Mouse (Mus musculus) left cerebral cortex, adult 9 months (tissue): ENCODE results near the gene Lekr1.
"Not testable (repeated sequence)": the region's sequence is repeated elsewhere in the genome, so short reads cannot be mapped to it uniquely, and the experiment has no call there.

ENCODE experiments used
- DNase-seq, 2 experiments: peaks; one replicate each; pipeline ENCODE4 v3.0.0; 2022; ENCODE audit warnings: low spot score in 2 of 2

Lekr1 gene

DNA sequence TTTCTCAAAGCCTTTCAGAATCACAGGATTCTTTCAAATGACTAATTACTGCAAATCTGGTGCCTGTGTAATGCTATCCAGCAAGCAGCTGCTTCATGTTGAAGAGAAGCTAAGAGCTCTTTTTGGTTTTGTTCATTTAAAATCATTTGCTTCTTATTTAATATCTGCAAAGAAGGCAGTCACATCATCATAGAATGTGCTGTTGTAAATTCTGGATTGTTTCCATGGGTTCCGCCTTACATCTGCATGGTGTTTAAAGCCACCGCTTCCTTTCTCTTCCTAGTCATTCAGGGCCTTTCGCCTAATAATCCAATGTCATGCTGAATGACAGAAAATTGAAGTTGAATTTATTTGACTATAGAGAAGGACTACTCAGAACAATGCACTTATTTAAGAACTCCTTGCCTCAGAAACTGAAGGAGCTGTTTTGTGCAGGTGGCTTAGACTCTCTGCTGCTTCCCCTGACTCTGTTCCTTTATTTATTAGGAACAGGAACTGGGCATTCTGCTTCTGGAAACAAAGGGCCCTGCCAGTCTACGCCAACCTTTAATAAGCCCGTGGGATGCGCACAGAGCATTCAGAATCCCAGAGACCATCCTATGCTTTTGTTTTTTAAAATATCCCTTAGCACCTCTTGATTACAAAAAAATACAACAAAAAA, 101.3 kb downstream of the Lekr1 start:
- DNase-seq = no peak

DNA sequence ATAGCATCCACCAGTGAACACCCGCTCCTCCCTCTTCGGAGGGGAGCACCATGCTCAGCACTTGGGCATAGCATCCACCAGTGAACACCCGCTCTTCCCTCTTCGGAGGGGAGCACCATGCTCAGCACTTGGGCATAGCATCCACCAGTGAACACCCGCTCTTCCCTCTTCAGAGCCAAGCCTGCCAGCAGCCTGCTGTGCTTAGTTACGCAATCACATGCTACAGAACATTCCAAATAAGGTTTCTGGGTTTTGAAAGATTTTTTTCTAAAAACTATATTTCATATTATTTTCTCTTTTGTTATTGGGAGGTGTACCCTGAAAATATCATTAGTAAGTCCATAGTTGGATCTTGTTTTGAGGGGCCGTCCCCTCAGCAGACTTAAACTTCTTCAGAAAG, 103.6 kb downstream of the Lekr1 start:
- not testable (repeated sequence) for DNase-seq

DNA sequence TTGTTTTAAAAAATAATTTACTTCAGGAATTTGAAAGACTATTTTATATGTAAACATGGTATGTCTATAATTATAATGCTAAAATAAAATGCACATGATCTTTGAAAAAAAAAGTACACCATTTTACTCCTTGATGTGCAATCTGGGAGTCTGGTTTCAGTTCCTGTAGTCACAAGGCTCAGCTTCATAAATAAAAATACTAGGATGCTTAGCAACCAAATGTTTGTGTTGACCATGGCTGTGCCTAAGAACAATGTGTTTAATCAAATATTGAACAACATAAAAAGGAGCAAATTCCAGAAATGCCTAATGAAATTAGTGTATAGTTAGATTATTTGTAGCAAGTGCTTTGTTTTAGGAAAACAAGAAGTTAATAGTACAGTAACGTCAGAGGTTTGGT, 107.9 kb downstream of the Lekr1 start:
- no peak for DNase-seq

DNA sequence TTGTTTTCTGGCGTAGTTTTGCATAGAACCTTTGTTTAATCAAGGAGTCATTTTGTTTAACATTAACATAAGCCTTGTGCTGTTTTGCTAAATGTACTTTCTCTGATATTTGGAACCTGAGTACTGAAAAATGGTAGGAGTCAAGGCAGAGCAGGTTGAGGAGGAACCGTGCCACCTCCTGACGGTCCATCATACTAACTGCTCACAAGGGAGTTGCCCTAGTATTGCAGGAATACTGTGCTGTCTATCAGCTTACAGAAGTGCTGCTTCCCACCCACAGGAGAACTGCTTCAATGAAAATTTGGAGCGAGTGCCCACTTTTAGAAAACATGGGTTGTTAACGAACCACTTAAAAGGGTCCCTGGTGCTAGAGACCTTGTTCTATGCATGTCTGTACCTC, 109.1 kb downstream of the Lekr1 start:
- DNase-seq = no peak

DNA sequence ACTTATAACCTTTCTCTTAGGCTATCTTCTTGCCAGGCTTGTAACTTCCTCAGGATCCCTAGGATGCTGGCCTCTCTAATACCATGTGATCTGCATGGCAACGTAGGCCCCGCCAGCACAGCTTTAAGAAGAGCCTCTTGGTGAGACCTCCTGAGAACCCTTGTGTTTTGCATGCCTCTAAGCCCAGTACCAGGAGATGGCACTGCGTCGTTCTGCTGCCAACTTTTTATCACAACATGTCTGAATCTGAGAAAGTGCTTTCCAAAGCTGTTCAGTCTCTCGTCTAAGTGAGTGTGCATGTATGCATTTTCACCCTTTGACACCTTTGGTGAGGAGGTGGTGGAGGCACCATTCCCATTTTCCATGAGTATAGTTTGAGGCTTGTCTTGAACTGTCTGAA, 116.2 kb downstream of the Lekr1 start:
- no peak for DNase-seq

DNA sequence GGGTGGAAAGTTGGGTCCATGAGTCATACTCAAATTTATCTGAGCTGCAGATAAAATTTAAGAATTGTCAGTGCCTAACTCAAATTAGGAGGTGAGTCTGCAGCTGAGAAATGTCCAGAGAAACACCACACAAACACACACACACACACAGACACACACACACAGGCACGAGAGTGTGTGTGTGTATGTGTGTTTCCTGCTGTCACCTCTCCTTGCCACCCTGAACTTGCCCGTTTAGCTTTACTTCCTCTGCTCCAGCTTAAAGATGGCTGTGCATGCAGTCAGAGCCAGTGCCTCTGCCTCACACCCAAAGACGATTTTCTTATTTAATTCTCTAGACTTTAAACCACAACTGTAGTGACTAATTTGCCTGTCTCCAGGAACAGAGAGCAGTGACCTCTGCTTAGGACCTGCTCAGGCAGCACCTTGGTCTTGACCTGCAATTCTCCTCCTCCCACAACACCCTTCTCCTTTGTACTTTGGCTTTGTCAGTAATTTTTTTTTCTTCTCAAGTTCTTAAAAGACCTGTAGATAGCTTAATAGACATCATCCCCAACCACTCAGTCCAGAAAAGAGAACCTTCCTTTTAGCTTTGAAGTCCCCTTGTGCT, 124.2 kb downstream of the Lekr1 start:
- no peak for DNase-seq

DNA sequence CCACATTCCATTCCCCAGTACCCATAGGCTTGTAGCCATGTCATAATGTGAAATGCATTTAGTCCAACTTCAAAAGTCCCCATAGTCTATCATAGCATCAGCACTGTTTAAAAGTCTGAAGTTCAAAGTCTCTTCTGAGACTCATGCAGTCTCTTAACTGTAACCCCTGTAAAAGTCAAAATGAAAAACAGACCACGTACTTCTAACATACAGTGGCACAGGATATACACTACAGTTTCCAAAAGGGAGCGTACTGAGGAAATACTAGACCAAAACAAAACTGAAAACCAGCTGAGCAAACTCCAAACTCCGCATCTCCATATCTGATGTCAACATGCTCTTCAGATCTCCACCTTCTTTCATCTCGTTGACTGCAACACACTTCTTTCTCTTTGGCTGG, 127.5 kb downstream of the Lekr1 start:
- DNase-seq = no peak

DNA sequence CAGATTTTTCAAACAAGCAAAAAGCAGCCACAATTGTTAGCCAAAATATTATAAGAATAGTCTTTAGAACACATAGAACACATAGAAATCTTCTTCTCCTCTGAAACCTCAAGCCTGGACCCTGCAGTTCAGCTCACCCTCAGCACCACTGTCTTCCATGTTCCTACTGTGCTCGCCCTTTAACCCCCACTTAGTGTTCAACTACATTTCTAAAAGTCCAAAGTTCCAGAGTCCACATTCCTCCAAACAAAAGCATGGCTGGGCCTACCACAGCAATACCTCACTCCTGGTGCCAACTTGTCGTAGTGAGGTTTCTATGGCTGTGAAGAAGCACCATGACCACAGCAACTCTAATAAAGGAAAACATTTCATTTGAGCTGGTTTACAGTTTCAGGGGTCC, 128.7 kb downstream of the Lekr1 start:
- DNase-seq = no peak

DNA sequence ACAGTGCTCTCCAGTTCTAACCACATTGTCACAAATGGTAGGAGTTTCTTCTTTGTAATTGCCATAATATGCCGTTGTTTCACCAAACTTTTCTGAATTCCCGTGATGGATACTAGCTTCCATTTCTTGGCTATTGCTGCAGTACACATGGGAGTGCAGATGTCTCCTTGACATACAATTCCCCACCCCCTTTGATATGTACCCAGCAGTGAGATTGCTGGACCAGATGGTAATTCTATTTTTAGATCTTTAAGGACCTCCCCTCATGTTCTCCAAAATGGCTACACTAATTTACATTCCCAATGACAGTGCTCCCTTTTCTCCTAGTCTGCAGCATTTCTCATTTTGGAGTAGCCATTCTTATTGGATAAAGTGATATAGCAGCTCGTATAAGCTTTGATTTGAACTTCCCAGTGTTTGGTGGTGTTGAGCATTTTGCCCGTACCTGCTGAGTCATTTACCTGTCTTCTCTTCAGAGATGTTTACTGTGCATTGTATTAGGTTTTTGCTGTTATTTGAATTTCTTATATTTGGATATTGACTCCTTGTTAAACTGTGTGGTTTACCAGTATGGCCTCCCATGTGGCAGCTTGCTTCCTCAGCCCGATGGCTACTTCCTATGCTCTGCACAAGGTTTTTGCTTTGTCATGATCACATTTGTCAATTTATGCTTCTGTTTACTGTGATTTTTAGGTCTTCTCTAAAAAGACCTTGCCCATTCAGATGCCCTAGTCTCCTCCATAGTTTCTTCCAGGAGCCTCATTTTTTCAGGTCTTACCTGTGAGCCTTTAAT, 131.5 kb downstream of the Lekr1 start:
- no peak for DNase-seq

DNA sequence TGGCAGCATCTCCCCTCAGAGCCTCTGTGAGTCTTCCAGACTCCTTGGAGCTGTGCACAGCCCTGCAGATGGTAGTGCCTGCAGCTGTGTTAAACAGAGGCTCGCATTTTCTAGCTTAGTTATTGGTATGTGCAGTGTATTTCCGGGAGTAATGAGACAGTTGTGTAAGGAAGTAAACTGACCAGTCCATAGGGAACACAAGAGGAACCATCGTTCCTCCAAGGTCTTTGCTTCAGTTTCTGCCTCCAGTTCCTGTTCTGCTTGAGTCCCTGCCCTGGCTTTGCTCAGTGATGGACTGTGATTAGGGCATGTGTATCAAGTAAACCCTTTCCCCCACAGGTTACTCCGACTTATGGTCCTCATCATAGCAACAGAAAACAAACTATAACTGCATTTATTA, 134.9 kb downstream of the Lekr1 start:
- DNase-seq = no peak

DNA sequence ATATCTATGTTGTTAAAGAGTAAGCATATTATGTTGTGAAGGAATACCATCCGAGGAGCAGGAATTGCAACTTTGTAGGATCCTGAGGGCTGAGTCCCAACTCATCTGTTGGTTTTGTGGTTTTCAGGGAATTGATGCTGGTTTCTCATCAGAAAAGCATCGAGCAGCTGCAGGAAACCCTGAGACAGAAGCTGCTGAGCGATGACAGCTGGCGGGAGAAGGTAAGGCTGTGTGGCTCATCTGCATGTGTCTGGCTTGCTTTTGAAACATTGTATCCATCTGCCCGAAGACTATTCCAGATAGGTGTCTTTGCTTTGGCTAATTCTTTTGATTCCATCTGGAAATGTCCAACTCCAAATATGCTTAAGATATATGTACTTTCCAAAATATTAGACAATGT, 136.2 kb downstream of the Lekr1 start:
- no peak for DNase-seq

DNA sequence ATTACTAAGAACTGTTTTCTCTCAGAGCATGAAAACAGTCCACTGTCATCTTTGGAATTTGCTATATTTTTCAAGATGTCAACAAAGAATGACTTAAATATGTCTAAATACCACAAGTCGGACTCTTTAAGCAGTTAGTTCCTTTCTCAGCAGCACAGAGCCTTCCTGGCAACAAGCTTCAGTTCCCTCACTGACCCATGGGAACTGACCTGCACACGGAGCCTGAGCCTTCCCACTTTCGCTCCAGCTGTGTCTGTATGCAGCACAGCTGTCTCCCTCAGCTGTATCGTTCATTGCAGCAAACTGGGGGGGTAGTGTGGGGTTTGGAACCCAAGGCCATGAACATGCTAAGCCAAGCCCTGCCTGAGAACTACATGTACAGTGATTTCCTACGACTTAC, 136.8 kb downstream of the Lekr1 start:
- no peak for DNase-seq

DNA sequence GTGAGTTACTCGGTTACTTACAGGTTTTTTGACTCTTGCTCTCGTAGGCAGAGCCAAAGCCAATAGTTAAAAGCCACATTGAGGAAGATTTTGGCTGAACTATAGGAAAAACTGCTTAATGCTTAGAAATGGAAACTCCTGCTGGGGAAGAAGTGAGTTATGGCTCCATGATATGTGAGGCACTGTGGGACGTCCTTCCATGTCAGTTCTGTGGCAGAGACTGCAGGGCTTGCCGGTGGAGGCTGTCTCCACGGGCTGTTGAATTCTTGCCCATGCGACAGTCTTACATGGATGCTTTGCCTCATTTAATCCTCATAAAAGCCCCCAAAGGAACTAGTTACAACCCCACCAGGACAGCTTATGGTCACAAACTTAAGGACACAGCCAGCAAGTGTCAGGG, 148.9 kb downstream of the Lekr1 start:
- no peak for DNase-seq

DNA sequence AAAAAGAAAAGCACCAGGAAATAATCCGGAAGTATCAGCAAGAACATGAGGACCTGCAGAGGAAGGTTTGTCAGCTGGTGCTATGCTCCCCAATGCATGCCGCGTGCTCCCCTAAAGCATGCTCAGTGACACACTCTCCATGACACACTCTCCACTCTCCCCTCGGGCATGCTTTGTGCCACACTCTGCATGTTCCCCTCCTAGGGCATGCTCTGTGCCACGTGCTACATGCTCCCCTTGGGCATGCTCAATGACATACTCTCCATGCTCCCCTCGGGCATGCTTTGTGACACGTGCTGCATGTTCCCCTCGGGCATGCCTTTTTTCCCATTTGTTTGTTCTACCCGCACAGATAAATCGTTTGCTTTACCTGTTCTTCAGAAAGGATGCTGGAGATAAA, 150.0 kb downstream of the Lekr1 start:
- DNase-seq = no peak

DNA sequence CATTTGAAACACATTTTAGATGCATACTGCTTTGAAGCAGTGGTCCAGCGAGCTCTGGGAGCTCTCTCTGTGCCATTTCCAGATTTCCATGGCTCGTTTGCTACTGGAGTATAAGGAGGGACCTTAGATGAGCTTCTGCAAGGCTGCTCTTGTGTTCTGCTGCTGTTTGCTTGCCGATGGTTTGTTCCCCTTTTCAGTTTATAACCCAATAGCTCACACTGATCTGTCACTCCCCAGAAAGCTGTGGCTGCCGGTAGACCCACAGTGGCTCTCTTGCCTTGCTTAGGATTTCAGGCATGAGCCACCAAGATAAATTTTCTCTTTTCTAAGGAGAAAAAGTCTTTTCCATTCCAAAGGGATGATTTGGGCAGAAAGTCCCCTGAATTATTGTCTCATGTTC, 152.6 kb downstream of the Lekr1 start:
- no peak for DNase-seq

DNA sequence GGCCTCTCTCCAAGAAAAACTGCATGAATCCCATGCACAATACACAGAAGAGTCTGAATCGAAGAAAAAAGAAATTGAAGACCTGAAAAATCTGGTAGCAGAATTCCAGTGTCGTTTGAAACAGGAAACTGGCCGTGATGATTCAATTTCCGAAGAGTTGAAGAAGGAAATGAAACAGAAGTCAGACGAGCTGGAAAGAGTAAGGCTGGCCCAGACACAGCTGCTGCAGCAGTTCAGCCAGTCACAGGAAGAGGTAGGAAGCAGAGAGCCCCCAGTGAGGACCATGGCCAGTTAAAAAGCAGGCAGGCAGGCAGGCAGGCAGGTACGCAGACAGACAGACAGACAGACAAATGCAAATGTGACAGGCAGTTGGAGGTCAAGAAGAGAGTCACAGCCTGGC, 153.8 kb downstream of the Lekr1 start:
- no peak for DNase-seq

DNA sequence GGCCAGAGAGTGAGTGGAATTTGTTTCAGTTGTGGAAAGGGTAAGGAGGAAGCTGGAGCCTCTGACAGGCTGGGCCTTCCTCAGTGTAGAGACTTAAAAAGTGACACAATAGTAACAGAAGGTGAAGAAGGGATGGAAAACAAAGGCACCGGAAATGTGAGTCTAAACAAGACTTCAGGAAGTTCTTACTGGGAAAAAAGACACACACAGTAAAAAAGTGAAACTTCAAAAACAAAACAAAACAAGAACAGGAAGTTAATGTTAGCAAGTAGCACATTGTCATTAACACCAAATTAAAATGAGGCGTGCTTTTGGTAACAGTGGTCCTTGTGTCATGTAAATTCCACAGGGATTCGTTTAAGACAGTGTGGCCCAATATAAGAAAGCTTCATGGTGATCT, 158.9 kb downstream of the Lekr1 start:
- DNase-seq = no peak

DNA sequence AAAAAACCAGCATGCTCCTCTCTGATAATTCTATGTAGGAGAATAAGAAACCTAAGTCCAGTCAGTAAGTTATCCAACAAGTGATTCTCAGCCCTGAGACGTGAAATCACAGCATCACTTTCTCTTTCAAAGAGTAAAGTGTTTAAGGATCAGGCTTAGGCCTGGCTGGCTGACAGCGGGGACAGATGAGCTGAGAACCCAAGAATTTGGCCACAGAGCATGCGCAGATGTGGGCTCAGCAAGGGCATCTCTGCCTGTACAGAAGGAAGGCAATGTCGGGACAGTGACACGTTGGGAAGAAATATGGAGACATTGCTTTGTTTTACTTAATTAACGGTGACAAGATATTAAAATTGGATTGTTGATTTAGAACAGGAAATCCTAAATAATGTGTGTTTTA, 160.7 kb downstream of the Lekr1 start:
- DNase-seq = no peak

DNA sequence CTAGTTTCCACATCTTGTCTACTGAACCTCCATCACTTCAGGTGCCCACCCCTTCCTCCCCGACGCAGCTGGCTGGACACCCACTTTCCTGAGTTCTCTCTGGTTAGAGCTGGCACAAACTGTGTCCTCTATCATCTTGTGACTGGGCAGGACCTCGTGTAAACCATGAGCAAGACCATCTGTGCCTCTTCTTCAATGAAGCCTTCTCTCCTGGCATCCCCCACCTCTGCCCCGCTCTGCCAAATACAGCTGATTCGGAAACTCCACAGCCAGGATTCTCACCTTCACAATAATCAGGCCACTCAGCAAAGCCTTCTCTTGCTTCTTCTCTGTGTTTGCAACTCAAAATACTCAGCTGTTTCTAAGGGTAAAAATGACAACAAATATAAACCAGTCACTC, 161.4 kb downstream of the Lekr1 start:
- DNase-seq = no peak

DNA sequence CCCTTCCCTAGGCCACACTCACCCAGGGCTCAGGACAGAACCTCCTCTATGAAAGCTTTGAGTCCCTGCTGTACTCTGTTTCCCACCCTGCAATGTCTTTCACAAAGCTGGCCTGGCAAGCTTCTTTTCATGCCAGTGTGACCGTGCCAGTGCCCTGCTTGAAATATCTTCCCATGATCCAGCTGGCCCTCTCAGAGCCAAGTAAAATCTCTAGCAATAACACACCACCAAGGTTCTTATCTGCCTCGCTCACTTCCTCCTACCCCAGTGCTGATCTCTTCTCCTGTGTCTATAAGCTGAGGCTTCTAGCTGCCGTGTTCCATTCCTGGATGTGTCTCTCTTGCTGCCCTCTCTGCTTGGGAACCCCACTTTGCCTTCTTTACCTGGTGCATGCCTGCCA, 162.0 kb downstream of the Lekr1 start:
- no peak for DNase-seq

DNA sequence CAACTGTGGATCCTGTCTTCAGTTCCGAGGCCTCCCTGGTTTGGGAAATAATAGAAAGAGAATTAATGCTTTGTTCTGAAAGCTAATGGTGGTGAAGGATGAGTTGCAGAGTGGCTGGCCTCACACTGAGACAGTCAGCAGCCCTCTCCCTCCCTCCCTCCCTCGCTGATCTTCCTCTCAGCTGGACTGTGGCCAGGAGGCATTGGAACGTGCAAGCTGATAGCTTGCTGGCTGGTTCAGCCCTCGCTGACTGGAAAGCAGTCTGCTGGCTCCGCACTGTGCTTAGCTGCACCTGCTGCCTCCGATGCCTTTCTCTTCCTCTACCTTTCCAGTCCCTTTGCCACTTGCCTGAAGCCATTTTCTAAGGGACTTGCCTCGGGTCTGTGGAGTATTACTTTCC, 163.2 kb downstream of the Lekr1 start:
- DNase-seq = no peak

DNA sequence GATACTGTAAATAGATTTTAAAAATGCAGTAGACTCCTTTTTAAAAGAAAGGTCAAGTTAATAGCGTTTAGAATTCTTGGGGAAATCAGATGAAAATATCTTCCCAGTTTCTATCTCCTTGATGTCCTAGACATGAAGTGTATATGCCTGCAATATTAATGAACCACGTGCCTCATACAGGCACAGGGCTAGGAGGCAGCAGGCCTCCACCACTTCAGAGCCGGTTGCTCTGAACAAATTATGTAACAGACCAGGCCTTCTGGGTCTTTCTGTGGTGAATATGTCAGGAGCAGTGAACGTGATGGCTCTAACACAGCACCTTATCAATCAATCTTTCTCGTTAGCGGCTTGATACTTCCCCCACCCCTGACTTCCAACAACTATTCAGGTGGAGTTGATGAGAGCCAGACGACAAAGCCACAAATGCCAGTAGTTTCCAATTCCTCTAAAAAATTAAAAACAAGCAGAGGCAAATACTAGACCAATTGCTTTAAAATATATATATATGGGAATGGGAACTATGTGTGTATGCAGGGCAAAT, 164.0 kb downstream of the Lekr1 start:
- no peak for DNase-seq

DNA sequence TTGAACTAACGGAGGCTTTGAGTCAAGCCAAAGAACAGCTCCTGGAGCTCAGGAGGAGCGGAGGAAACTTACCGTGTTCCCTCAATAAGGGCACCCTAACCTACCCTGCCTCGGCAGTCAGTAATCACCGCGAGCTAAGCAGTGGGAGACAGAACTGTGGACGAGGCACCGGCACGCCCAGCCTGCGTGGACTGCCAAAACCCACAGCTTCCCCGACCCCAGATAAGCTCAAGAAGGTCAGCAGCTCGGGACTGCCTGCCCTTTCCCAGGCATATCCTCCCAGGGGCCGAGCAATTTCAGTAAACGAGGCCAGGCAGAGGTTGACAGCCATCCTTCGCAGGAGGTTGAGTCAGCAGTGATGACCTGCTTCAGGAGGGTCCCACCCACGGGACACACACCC, 164.8 kb downstream of the Lekr1 start:
- no peak for DNase-seq
